Mouse (Mus musculus): Measurements from ENCODE around the gene Tamm41.

GRCm38 (mm10) chr6:115047816-115048215, 10.1 kb upstream of the Tamm41 start:
- TF ChIP-seq CTCF (IDR thresholded peaks at IDR 0.05; ENCODE audit: low read depth): no peak
- TF ChIP-seq EP300 (IDR thresholded peaks at IDR 0.05; ENCODE audit: low read depth): no peak
